ENCODE assay signal across 9 mouse cellular contexts in genomic region chr9:92374705-92375199, GRCm38 (mm10).
A peak's percentile ranks its signal among the peaks of the same experiment; 100 is the strongest.
DNase-seq lines count a peak whose midpoint lies in the region; ATAC-seq and TF ChIP-seq lines count a peak whose summit lies in the region.
"Had no signal": no experiment of that assay in that cellular context is flagged by ENCODE, and none has a peak within 500 bp of the region (broad histone marks: within the 10 kb centered on the region; RNA-seq: fewer than 3 reads in every experiment).

No protein-coding gene starts in this region.

- no peaks in the 10 kb centered on the region for H3K4me1 ChIP-seq in forebrain, postnatal 0 days (ENCODE audit: insufficient read depth)
- no peaks in the 10 kb centered on the region for H3K4me1 ChIP-seq in midbrain, embryonic 15.5 days

- no peak overlapping the region for H3K4me3 ChIP-seq in forebrain, postnatal 0 days (ENCODE audit: low read depth, low read length)
- H3K4me3 ChIP-seq in midbrain, embryonic 15.5 days: no peak overlapping the region

- WGBS in forebrain, postnatal 0 days: 56% methylated on average over 7 of the region's 7 CpGs
- WGBS in midbrain, embryonic 15.5 days: 75% methylated on average over 7 of the region's 7 CpGs

- H3K36me3 ChIP-seq in forebrain, postnatal 0 days (ENCODE audit: insufficient read depth): no peaks in the 10 kb centered on the region
- no peaks in the 10 kb centered on the region for H3K36me3 ChIP-seq in midbrain, embryonic 15.5 days (replicated peaks)

- no peak overlapping the region for H3K27ac ChIP-seq in forebrain, postnatal 0 days (ENCODE audit: low read depth, low read length)
- no peak overlapping the region for H3K27ac ChIP-seq in midbrain, embryonic 15.5 days

- H3K27me3 ChIP-seq in forebrain, postnatal 0 days (ENCODE audit: insufficient read depth, low read length): no peaks in the 10 kb centered on the region
- no peaks in the 10 kb centered on the region for H3K27me3 ChIP-seq in midbrain, embryonic 15.5 days (replicated peaks)
- H3K27me3 ChIP-seq: Patski had no signal

- TF ChIP-seq CTCF in forebrain, postnatal 0 days (IDR thresholded peaks at IDR 0.05; ENCODE audit: low read depth): no peak

- no peaks in the 10 kb centered on the region for H3K9me3 ChIP-seq in forebrain, postnatal 0 days (ENCODE audit: low read length)
- H3K9me3 ChIP-seq in midbrain, embryonic 15.5 days: no peaks in the 10 kb centered on the region

- H3K4me2 ChIP-seq in forebrain, postnatal 0 days (ENCODE audit: low read depth): no peak overlapping the region
- H3K4me2 ChIP-seq in midbrain, embryonic 15.5 days: no peak overlapping the region

- peak; percentile 81 for ATAC-seq in forebrain, postnatal 0 days
- ATAC-seq in midbrain, embryonic 15.5 days (replicated peaks): peak; percentile 71
- ATAC-seq: Patski had no signal

- peak; percentile 6 for DNase-seq in layer of hippocampus, adult 9-11 months
- no peak for DNase-seq in layer of hippocampus, adult 11-12 months (ENCODE audit: low spot score)
- peak; percentile 22 for DNase-seq in forebrain, postnatal 0 days
- DNase-seq in kidney, adult 9 months: peak; percentile 94
- no peak for DNase-seq in urinary bladder, postnatal 14 days (ENCODE audit: low spot score)
- no peak for DNase-seq in adrenal gland, postnatal 4 days (ENCODE audit: low spot score in 2 of 2)
- DNase-seq in cerebellum, postnatal 25 days: no peak

- no peak overlapping the region for H3K9ac ChIP-seq in forebrain, postnatal 0 days
- no peak overlapping the region for H3K9ac ChIP-seq in midbrain, embryonic 15.5 days

Comparison
In these comparisons a context has a peak if more than half of its experiments do, and no peak if none do; other contexts are left out.
1. DNase-seq: peak in layer of hippocampus, adult 9-11 months (single experiment), forebrain, postnatal 0 days (single experiment) and kidney, adult 9 months (single experiment); none in layer of hippocampus, adult 11-12 months (single experiment), urinary bladder, postnatal 14 days (single experiment), adrenal gland, postnatal 4 days (0 of 2) and cerebellum, postnatal 25 days (0 of 2).